Mouse (Mus musculus) lung, embryonic 15.5 days (tissue): Measurements from ENCODE around the gene Arl13b. TPM values are rescaled to one million over a fixed set of nuclear protein-coding genes. Genes with fewer than 3 reads are reported as not detected.
A peak's percentile ranks its signal among the peaks of the same experiment; 100 is the strongest.

Source experiments
- ATAC-seq: fragments of 200-750 bp; cut with Nextera tagmentation; 2 replicates; pipeline ENCODE4 v1.8.0; 2017; ENCODE audit warnings: moderate number of reproducible peaks, borderline replicate concordance; ENCODE audit not compliant: low FRiP score, low TSS enrichment; ENCODE audit errors: extremely low read depth
- H3K27ac ChIP-seq: fragments of 300-500 bp; sonication (generic); 2 replicates; pipeline ENCODE4 v1.5.1; 2015; ENCODE audit warnings: moderate library complexity, mild to moderate bottlenecking, inconsistent platforms
- H3K27me3 ChIP-seq: fragments of 300-500 bp; sonication (generic); 2 replicates; pipeline ENCODE4 v1.6.1; 2015; ENCODE audit warnings: inconsistent platforms
- H3K36me3 ChIP-seq: fragments of 300-500 bp; sonication (generic); 2 replicates; pipeline ENCODE4 v1.6.1; 2015; ENCODE audit warnings: inconsistent platforms
- H3K4me1 ChIP-seq: fragments of 300-500 bp; sonication (generic); 2 replicates; pipeline ENCODE4 v1.6.1; 2015; ENCODE audit warnings: inconsistent platforms
- H3K4me2 ChIP-seq: fragments of 300-500 bp; sonication (generic); 2 replicates; pipeline ENCODE4 v1.6.1; 2015; ENCODE audit warnings: inconsistent platforms, mild to moderate bottlenecking, moderate library complexity
- H3K4me3 ChIP-seq: fragments of 300-500 bp; sonication (generic); 2 replicates; pipeline ENCODE4 v1.5.1; 2015; ENCODE audit warnings: mild to moderate bottlenecking, inconsistent platforms
- H3K9ac ChIP-seq: fragments of 300-500 bp; sonication (generic); 2 replicates; pipeline ENCODE4 v1.6.1; 2015; ENCODE audit warnings: inconsistent platforms
- H3K9me3 ChIP-seq: fragments of 300-500 bp; sonication (generic); 2 replicates; pipeline ENCODE4 v1.6.1; 2016; ENCODE audit warnings: inconsistent platforms
- WGBS: fragments of 180-500 bp; shearing (Covaris S2); methylation state at CpG from one replicate; pipeline ENCODE4 v1.1.7; 2015; 5-methylcytosine and 5-hydroxymethylcytosine counted together
- microRNA-seq: library from miRNA; unstranded; fragments of <30 nt; microRNA quantifications from one replicate; pipeline ENCODE4, GENCODE M21; 2016
- polyA plus RNA-seq: library from polyadenylated mRNA; unstranded; fragments of >200 nt; fragmentation: Nextera tagmentation; extraction: Ambion mirVana; gene quantifications from 2 replicates; pipeline ENCODE4 v1.2.1, GENCODE M21; 2015

The Arl13b gene
- polyA plus RNA-seq, 1 experiment from 2014 or later: 21.3 TPM

DNA sequence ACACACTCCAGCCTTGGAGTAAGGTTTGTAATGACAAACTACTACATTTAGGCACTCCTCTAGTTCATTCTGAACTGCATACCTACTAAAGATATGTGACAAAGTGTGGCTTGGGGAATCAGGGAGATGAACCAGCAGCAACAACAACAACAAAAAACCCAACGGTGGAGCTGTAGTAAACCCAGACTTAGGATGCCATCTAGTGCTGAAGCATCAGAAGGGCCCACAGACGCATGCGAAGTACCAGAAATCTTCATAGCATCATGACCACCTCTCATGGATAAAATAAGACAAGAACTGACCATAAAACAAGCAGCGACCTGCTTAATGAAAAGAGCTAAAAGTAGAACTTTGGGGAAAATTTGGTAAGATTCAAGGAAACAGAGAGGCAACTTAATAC, 73.4 kb downstream of the Arl13b start:
- Histone ChIP-seq H3K4me1 (no peaks in the 10 kb centered on the region), H3K9me3 (no peaks in the 10 kb centered on the region), H3K27me3 (no peaks in the 10 kb centered on the region), H3K36me3 (0 out of 2 replicates have a peak, but pooled peaks cover 3% of the 10 kb centered on the region), H3K9ac (no peak overlapping the region), H3K4me3 (no peak overlapping the region), H3K27ac (no peak overlapping the region), H3K4me2 (no peak overlapping the region)
- no peak for ATAC-seq
- 85% methylated on average over 4 of the region's 4 CpGs for WGBS

DNA sequence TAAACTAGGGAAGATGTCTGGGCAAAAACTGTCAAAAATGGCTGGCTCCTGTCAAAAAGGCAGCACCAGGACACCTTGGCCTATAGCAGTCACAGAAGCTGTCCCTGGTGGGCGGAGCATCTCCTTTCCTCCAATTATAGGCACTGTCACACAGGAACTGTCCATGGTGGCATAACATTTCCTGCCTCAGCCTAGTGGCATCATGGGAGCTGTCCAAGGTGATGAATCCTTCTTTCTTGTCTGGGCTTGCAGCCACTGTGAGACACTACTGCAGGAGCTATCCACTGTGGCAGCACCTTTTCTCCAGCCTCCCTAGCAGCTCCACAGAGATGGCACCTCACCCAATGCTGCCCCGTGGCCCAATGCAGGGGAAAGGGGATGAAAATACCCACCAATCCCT, 88.5 kb downstream of the Arl13b start:
- Histone ChIP-seq H3K4me2 (no peak overlapping the region), H3K4me3 (no peak overlapping the region), H3K27ac (no peak overlapping the region), H3K9me3 (no peaks in the 10 kb centered on the region), H3K9ac (no peak overlapping the region), H3K27me3 (no peaks in the 10 kb centered on the region), H3K4me1 (no peaks in the 10 kb centered on the region), H3K36me3 (no peaks in the 10 kb centered on the region)
- ATAC-seq: no peak
- 97% methylated on average over 2 of the region's 2 CpGs for WGBS

DNA sequence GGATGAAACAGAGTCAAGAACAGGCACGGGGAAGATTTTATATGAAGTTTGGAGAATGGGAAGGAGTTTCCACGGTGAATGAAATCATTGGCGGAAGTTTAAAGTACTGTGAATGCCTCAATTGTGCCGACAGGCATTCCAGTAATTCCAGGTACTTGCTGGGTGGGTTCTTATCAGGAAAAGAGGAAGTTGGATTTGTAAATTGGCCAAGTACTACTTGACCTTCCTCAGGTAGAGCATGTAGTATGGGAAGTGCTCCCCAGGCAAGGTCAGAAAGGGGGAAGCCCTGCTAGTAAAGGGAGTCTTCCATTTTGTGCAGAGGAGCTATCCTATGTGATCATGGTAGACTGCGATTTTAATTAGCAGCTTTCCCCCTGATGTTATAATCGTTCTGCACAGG, 91.5 kb downstream of the Arl13b start:
- 66% methylated on average over 6 of the region's 6 CpGs for WGBS
- no peaks in the 10 kb centered on the region for H3K9me3 ChIP-seq

DNA sequence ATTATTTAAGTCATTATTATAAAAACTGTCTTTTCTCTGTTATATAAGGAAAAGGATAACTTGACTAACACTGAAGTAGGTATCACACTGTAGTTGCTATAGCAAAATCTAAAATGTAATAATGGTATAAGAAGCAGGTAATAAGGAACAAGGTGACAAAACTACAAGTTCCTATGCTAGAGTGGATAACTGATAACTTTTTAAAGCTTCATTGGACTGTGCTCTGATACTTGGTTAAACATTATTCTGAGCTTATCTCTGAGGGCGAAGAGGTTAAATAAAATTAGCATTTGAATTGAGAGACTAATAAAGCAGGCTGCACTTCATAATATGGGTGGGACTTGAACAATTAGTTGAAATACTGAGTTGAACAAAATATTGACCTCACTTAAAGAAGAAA, 93.2 kb downstream of the Arl13b start:
- H3K27ac ChIP-seq: no peak overlapping the region
- H3K27me3 ChIP-seq: no peaks in the 10 kb centered on the region
- H3K9me3 ChIP-seq: no peaks in the 10 kb centered on the region
- no peak for ATAC-seq
- no peaks in the 10 kb centered on the region for H3K36me3 ChIP-seq
- H3K4me3 ChIP-seq: no peak overlapping the region
- H3K4me1 ChIP-seq: no peaks in the 10 kb centered on the region
- WGBS: 86% methylated on average over 1 of the region's 1 CpGs
- H3K9ac ChIP-seq: no peak overlapping the region
- no peak overlapping the region for H3K4me2 ChIP-seq

More for the DNA sequence above, 91.5 kb downstream of the Arl13b start:
- H3K27ac ChIP-seq: no peak overlapping the region
- H3K4me1 ChIP-seq: no peaks in the 10 kb centered on the region
- ATAC-seq: peak; percentile 52; the same call in 1 of the 2 replicates
- H3K36me3 ChIP-seq: no peaks in the 10 kb centered on the region
- H3K27me3 ChIP-seq: no peaks in the 10 kb centered on the region
- no peak overlapping the region for H3K9ac ChIP-seq
- no peak overlapping the region for H3K4me3 ChIP-seq
- no peak overlapping the region for H3K4me2 ChIP-seq

DNA sequence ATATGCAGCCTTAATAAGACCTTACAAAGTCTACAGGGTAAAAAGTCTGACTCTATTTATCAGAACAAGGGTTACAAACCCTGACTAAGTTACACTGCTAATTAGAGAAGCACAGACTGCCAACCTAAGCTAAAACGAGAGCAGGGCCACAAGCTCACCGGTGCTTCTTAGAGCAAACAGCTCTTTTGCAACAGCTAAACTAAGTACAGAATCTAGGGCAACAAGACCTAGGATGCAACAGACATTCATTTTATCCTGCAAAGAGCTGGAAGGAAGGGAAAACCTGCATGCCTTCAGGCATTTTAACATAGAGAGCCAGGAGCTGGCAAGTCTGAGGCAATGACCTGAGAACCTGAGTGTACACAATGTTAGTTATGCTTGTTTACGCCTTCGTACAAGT, 93.8 kb downstream of the Arl13b start:
- ATAC-seq: no peak
- Histone ChIP-seq H3K27me3 (no peaks in the 10 kb centered on the region), H3K4me1 (no peaks in the 10 kb centered on the region), H3K9ac (no peak overlapping the region), H3K4me2 (no peak overlapping the region), H3K36me3 (no peaks in the 10 kb centered on the region), H3K27ac (no peak overlapping the region), H3K9me3 (no peaks in the 10 kb centered on the region), H3K4me3 (no peak overlapping the region)
- 92% methylated on average over 4 of the region's 4 CpGs for WGBS

DNA sequence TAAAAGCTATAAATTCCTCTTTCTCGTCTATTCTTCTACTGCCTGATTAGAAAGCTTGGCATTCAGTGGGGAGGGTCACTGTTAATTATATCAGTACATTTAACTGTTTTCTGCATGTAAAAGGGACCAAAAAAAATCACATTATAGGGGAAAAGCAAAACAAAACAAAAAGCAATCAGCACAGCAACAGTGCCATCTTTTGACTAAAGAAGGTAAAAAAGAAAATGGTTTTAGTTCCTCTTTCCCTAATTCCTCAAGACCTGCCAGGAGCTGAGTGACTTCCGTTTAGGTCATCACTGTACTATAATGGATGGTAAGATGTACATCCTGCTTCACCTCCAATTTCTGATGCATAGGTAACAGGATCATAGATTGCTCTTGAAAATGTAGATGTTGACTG, 101.0 kb downstream of the Arl13b start:
- 77% methylated on average over 2 of the region's 2 CpGs for WGBS
- H3K27me3 ChIP-seq: no peaks in the 10 kb centered on the region
- no peak overlapping the region for H3K27ac ChIP-seq
- no peaks in the 10 kb centered on the region for H3K4me1 ChIP-seq
- H3K9ac ChIP-seq: no peak overlapping the region
- no peak overlapping the region for H3K4me2 ChIP-seq
- ATAC-seq: no peak
- H3K9me3 ChIP-seq: no peaks in the 10 kb centered on the region
- H3K4me3 ChIP-seq: no peak overlapping the region
- no peaks in the 10 kb centered on the region for H3K36me3 ChIP-seq

Small RNA genes within 50 kb of the gene (microRNA-seq; reads per million reads assigned to microRNA genes)
- not detected for gene Gm25986

Other genes with a start within 250 kb of the Arl13b start
- gene Nsun3, start 60.2 kb downstream of the Arl13b start, polyA plus RNA-seq: 6.8 and 8.5 TPM in 2 replicates
- gene Stx19, start 32.4 kb downstream of the Arl13b start, polyA plus RNA-seq: 3.0 and 3.5 TPM in 2 replicates
- 66.1 and 69.3 TPM in 2 replicates for gene Pros1, start 7.3 kb upstream of the Arl13b start, polyA plus RNA-seq